9 mouse cellular contexts compared by ENCODE assay signal in genomic region chr5:145113416-145113815, GRCm38 (mm10). TPM values are rescaled to one million over a fixed set of nuclear protein-coding genes. Genes with fewer than 3 reads are reported as not detected.
DNase-seq lines count a peak whose midpoint lies in the region; ATAC-seq and TF ChIP-seq lines count a peak whose summit lies in the region.
"Had no signal": no experiment of that assay in that cellular context is flagged by ENCODE, and none has a peak within 500 bp of the region (broad histone marks: within the 10 kb centered on the region; RNA-seq: fewer than 3 reads in every experiment).

No protein-coding gene starts in this region.

- H3K4me3 ChIP-seq in heart, embryonic 15.5 days: peak overlapping the region; percentile 87
- peak overlapping the region; percentile 59; the same call in 1 of the 2 replicates for H3K4me3 ChIP-seq in thymus, adult 2 months (ENCODE audit: control insufficient read depth, insufficient read depth, low read length)
- peak overlapping the region; percentile 64; the same call in 1 of the 2 replicates for H3K4me3 ChIP-seq in limb, embryonic 12.5 days (replicated peaks)

- no peak overlapping the region for H3K27ac ChIP-seq in heart, embryonic 15.5 days
- no peak overlapping the region for H3K27ac ChIP-seq in thymus, adult 2 months (ENCODE audit: control insufficient read depth, insufficient read depth, low read length)
- H3K27ac ChIP-seq in limb, embryonic 12.5 days: no peak overlapping the region

- H3K4me1 ChIP-seq in heart, embryonic 15.5 days (replicated peaks): peaks cover 32% of the 10 kb centered on the region
- H3K4me1 ChIP-seq in thymus, adult 2 months (replicated peaks; ENCODE audit: control insufficient read depth, insufficient read depth, low read length): peaks cover 22% of the 10 kb centered on the region
- H3K4me1 ChIP-seq in limb, embryonic 12.5 days (replicated peaks): peaks cover 26% of the 10 kb centered on the region

- no peak for DNase-seq in heart, postnatal 25 days (ENCODE audit: low spot score)
- DNase-seq in thymus, adult 2 months: no peak
- no peak for DNase-seq in thymus, postnatal 36 days
- no peak for DNase-seq in left cerebral cortex, postnatal 25 days (ENCODE audit: low spot score in 2 of 2)
- no peak for DNase-seq in adrenal gland, adult 18-20 months (ENCODE audit: low spot score in 2 of 2)
- no peak for DNase-seq in thymus, postnatal 14 days
- DNase-seq: cerebellum, adult 2 months had no signal

- H3K9ac ChIP-seq in heart, embryonic 15.5 days: peak overlapping the region; percentile 87
- H3K9ac ChIP-seq in limb, embryonic 12.5 days (replicated peaks): no peak overlapping the region

- intact Hi-C loops in heart, postnatal 25 days (cut with DNase I): no loop called here
- intact Hi-C loops in left cerebral cortex, postnatal 25 days (cut with DNase I): no loop called here

- H3K4me2 ChIP-seq in heart, embryonic 15.5 days: peak overlapping the region; percentile 95
- peak overlapping the region; percentile 84 for H3K4me2 ChIP-seq in limb, embryonic 12.5 days

- no peaks in the 10 kb centered on the region for H3K27me3 ChIP-seq in heart, embryonic 15.5 days
- H3K27me3 ChIP-seq in thymus, adult 2 months (ENCODE audit: control insufficient read depth, insufficient read depth, low read length): no peaks in the 10 kb centered on the region
- no peaks in the 10 kb centered on the region for H3K27me3 ChIP-seq in limb, embryonic 12.5 days

- TF ChIP-seq POLR2A in thymus, adult 2 months (IDR thresholded peaks at IDR 0.05; ENCODE audit: control insufficient read depth, extremely low read depth, insufficient read depth, low read length, poor library complexity): no peak

- 34% methylated on average over 2 of the region's 2 CpGs for WGBS in heart, embryonic 15.5 days
- 25% methylated on average over 2 of the region's 2 CpGs for WGBS in thymus, adult 2 months
- 40% methylated on average over 2 of the region's 2 CpGs for WGBS in limb, embryonic 12.5 days

- H3K9me3 ChIP-seq in heart, embryonic 15.5 days (replicated peaks): no peaks in the 10 kb centered on the region
- no peaks in the 10 kb centered on the region for H3K9me3 ChIP-seq in limb, embryonic 12.5 days

- TF ChIP-seq CTCF in thymus, adult 2 months (IDR thresholded peaks at IDR 0.05; ENCODE audit: borderline replicate concordance, control insufficient read depth, extremely low read depth, insufficient read depth, low read length, poor library complexity): no peak

- H3K36me3 ChIP-seq in heart, embryonic 15.5 days: peaks cover 18% of the 10 kb centered on the region; the same call in 1 of the 2 replicates
- H3K36me3 ChIP-seq in thymus, adult 2 months (ENCODE audit: control insufficient read depth, insufficient read depth, low read length): peaks cover 7% of the 10 kb centered on the region
- H3K36me3 ChIP-seq in limb, embryonic 12.5 days: peaks cover 27% of the 10 kb centered on the region

- no peak for ATAC-seq in heart, embryonic 15.5 days (replicated peaks; ENCODE audit: insufficient number of reproducible peaks, insufficient read depth, low FRiP score, low read depth)
- no peak for ATAC-seq in limb, embryonic 12.5 days (ENCODE audit: insufficient number of reproducible peaks, insufficient read depth, low FRiP score, low TSS enrichment, low read depth)

RNA-seq across cellular contexts. Expression of gene Arpc1b, which starts 0.6 kb away (rescaled TPM):
- 214 and 308 TPM in 2 replicates for polyA plus RNA-seq in heart, embryonic 15.5 days (2015; fragmentation: Nextera tagmentation; extraction: Ambion mirVana)
- total RNA-seq in heart, postnatal 25 days (2021): 10 to 100 TPM; 75.3 to 85.4 TPM
- polyA plus RNA-seq in thymus, adult 2 months (2012; rRNA removed): 859 and 863 TPM in 2 replicates
- 131 and 151 TPM in 2 replicates for polyA plus RNA-seq in limb, embryonic 12.5 days (2016; fragmentation: Nextera tagmentation; extraction: Ambion mirVana)
- 10 to 100 TPM; 23.0 to 25.1 TPM for total RNA-seq in left cerebral cortex, postnatal 25 days (2021)
- 100 to 1,000 TPM; 210 to 225 TPM for total RNA-seq in adrenal gland, adult 18-20 months (2021)

RNA-seq across cellular contexts. Expression of gene Pdap1, which starts 26.6 kb away (rescaled TPM):
- 52.1 and 65.4 TPM in 2 replicates for polyA plus RNA-seq in heart, embryonic 15.5 days (2015; fragmentation: Nextera tagmentation; extraction: Ambion mirVana)
- 10 to 100 TPM; 37.8 to 40.3 TPM for total RNA-seq in heart, postnatal 25 days (2021)
- polyA plus RNA-seq in thymus, adult 2 months (2012; rRNA removed): 35.6 and 36.2 TPM in 2 replicates
- polyA plus RNA-seq in limb, embryonic 12.5 days (2016; fragmentation: Nextera tagmentation; extraction: Ambion mirVana): 132 and 145 TPM in 2 replicates
- total RNA-seq in left cerebral cortex, postnatal 25 days (2021): 10 to 100 TPM; 89.7 to 91.5 TPM
- total RNA-seq in adrenal gland, adult 18-20 months (2021): 10 to 100 TPM; 77.4 to 84.6 TPM

RNA-seq across cellular contexts. Expression of gene Bud31, which starts 26.7 kb away (rescaled TPM):
- 113 and 116 TPM in 2 replicates for polyA plus RNA-seq in heart, embryonic 15.5 days (2015; fragmentation: Nextera tagmentation; extraction: Ambion mirVana)
- total RNA-seq in heart, postnatal 25 days (2021): 10 to 100 TPM; 53.5 to 62.6 TPM
- polyA plus RNA-seq in thymus, adult 2 months (2012; rRNA removed): 73.3 and 105 TPM in 2 replicates
- polyA plus RNA-seq in limb, embryonic 12.5 days (2016; fragmentation: Nextera tagmentation; extraction: Ambion mirVana): 250 and 254 TPM in 2 replicates
- total RNA-seq in left cerebral cortex, postnatal 25 days (2021): 10 to 100 TPM; 81.0 to 85.3 TPM
- total RNA-seq in adrenal gland, adult 18-20 months (2021): 100 to 1,000 TPM; 103 to 110 TPM

RNA-seq across cellular contexts. Expression of gene Kpna7, which starts 29.6 kb away (rescaled TPM):
- polyA plus RNA-seq in heart, embryonic 15.5 days (2015; fragmentation: Nextera tagmentation; extraction: Ambion mirVana): not detected in 2 replicates
- not detected for total RNA-seq in heart, postnatal 25 days (2021)
- 0.27 and 0.41 TPM in 2 replicates for polyA plus RNA-seq in thymus, adult 2 months (2012; rRNA removed)
- polyA plus RNA-seq in limb, embryonic 12.5 days (2016; fragmentation: Nextera tagmentation; extraction: Ambion mirVana): 0.36 and 0.41 TPM in 2 replicates
- not detected for total RNA-seq in left cerebral cortex, postnatal 25 days (2021)
- total RNA-seq in adrenal gland, adult 18-20 months (2021): not detected
- polyA plus RNA-seq: cerebellum, adult 2 months had no signal

RNA-seq across cellular contexts. Expression of gene Arpc1a, which starts 29.8 kb away (rescaled TPM):
- polyA plus RNA-seq in heart, embryonic 15.5 days (2015; fragmentation: Nextera tagmentation; extraction: Ambion mirVana): 86.8 and 96.4 TPM in 2 replicates
- total RNA-seq in heart, postnatal 25 days (2021): 10 to 100 TPM; 56.8 to 68.1 TPM
- polyA plus RNA-seq in thymus, adult 2 months (2012; rRNA removed): 144 and 149 TPM in 2 replicates
- 139 and 142 TPM in 2 replicates for polyA plus RNA-seq in limb, embryonic 12.5 days (2016; fragmentation: Nextera tagmentation; extraction: Ambion mirVana)
- total RNA-seq in left cerebral cortex, postnatal 25 days (2021): 100 to 1,000 TPM; 203 to 205 TPM
- 100 to 1,000 TPM; 131 to 134 TPM for total RNA-seq in adrenal gland, adult 18-20 months (2021)
